ENCODE assay signal across 15 mouse cellular contexts in the genomic region with DNA sequence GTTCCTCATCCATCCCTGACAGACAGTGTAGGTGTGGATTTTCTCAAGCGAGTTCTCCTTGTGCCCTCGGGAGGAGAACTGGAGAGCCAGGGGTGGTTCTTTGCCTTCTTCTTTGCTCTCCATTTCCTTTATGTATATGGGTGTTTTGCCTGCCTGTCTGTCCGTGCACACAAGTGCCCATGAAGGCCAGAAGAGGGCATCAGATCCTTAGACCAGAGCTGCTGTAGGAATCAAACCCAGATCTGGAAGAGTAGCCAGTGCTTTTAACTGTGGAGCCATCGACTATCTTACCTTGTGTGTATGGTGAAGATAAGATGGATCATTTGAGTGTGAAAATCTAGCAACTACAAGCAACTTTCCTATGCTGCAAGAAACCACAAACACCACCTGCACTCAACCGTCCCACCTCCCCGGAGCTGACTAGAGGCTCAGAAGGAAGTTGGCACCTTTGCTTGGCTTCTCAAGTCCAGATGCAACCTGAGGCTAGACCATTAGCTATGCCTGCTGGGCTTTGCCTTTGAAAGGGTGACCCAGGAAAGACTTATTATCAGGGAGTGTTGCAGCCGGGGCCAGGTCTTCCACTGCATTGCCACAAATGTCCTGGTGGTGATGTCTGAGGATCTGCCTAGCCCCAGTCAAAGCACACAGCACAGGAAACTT. TPM values are rescaled to one million over a fixed set of nuclear protein-coding genes. Genes with fewer than 3 reads are reported as not detected.
DNase-seq lines count a peak whose midpoint lies in the region; ATAC-seq and TF ChIP-seq lines count a peak whose summit lies in the region.
"Had no signal": no experiment of that assay in that cellular context is flagged by ENCODE, and none has a peak within 500 bp of the region (broad histone marks: within the 10 kb centered on the region; RNA-seq: fewer than 3 reads in every experiment).

No protein-coding gene starts in this region.

- no peak overlapping the region for H3K4me2 ChIP-seq in hindbrain, postnatal 0 days (ENCODE audit: low read depth, low read length)
- H3K4me2 ChIP-seq in hindbrain, embryonic 14.5 days (replicated peaks): no peak overlapping the region
- H3K4me2 ChIP-seq: embryonic facial prominence, embryonic 15.5 days; limb, embryonic 13.5 days; neural tube, embryonic 12.5 days had no signal

- no peak overlapping the region for H3K4me3 ChIP-seq in hindbrain, postnatal 0 days (ENCODE audit: low read length)
- no peak overlapping the region for H3K4me3 ChIP-seq in hindbrain, embryonic 14.5 days (replicated peaks; ENCODE audit: low read length)
- no peak overlapping the region for H3K4me3 ChIP-seq in testis, adult 2 months (ENCODE audit: control insufficient read depth, low read depth, low read length)
- H3K4me3 ChIP-seq: embryonic facial prominence, embryonic 15.5 days; limb, embryonic 13.5 days; neural tube, embryonic 12.5 days had no signal

- no peak for ATAC-seq in hindbrain, postnatal 0 days
- no peak for ATAC-seq in hindbrain, embryonic 14.5 days (ENCODE audit: low FRiP score)

- no peak for TF ChIP-seq POLR2A in testis, adult 2 months (IDR thresholded peaks at IDR 0.05; ENCODE audit: control insufficient read depth, low read depth, low read length)

- H3K27ac ChIP-seq in hindbrain, postnatal 0 days: no peak overlapping the region
- H3K27ac ChIP-seq in hindbrain, embryonic 14.5 days: no peak overlapping the region
- no peak overlapping the region for H3K27ac ChIP-seq in testis, adult 2 months (ENCODE audit: control insufficient read depth, insufficient read depth, low read depth, low read length)
- H3K27ac ChIP-seq: embryonic facial prominence, embryonic 15.5 days; limb, embryonic 13.5 days; neural tube, embryonic 12.5 days had no signal

- H3K4me1 ChIP-seq in hindbrain, postnatal 0 days (ENCODE audit: insufficient read depth, low read length): no peaks in the 10 kb centered on the region
- no peaks in the 10 kb centered on the region for H3K4me1 ChIP-seq in hindbrain, embryonic 14.5 days (replicated peaks; ENCODE audit: control insufficient read depth, insufficient read depth, low read length)
- H3K4me1 ChIP-seq in testis, adult 2 months (ENCODE audit: control insufficient read depth, insufficient read depth, low read length): peaks cover 11% of the 10 kb centered on the region

- WGBS in hindbrain, postnatal 0 days: 59% methylated on average over 7 of the region's 7 CpGs
- WGBS in hindbrain, embryonic 14.5 days: 66% methylated on average over 7 of the region's 7 CpGs

- no peaks in the 10 kb centered on the region for H3K36me3 ChIP-seq in hindbrain, postnatal 0 days (ENCODE audit: insufficient read depth, low read length)
- no peaks in the 10 kb centered on the region for H3K36me3 ChIP-seq in hindbrain, embryonic 14.5 days (replicated peaks; ENCODE audit: control insufficient read depth, insufficient read depth)
- H3K36me3 ChIP-seq in testis, adult 2 months (ENCODE audit: control insufficient read depth, insufficient read depth, low read length): no peaks in the 10 kb centered on the region
- H3K36me3 ChIP-seq: embryonic facial prominence, embryonic 15.5 days; limb, embryonic 13.5 days; neural tube, embryonic 12.5 days had no signal

- no peaks in the 10 kb centered on the region for H3K9me3 ChIP-seq in hindbrain, postnatal 0 days (ENCODE audit: low read length)
- no peaks in the 10 kb centered on the region for H3K9me3 ChIP-seq in hindbrain, embryonic 14.5 days (ENCODE audit: control insufficient read depth, low read length)
- H3K9me3 ChIP-seq: embryonic facial prominence, embryonic 15.5 days; limb, embryonic 13.5 days; neural tube, embryonic 12.5 days had no signal

- H3K27me3 ChIP-seq in hindbrain, postnatal 0 days (ENCODE audit: insufficient read depth, low read length): no peaks in the 10 kb centered on the region
- H3K27me3 ChIP-seq in hindbrain, embryonic 14.5 days (ENCODE audit: control insufficient read depth, insufficient read depth, low read length): no peaks in the 10 kb centered on the region; the same call in 1 of the 2 replicates
- H3K27me3 ChIP-seq in testis, adult 2 months (ENCODE audit: control insufficient read depth, insufficient read depth, low read length): no peaks in the 10 kb centered on the region
- H3K27me3 ChIP-seq: embryonic facial prominence, embryonic 15.5 days; limb, embryonic 13.5 days; neural tube, embryonic 12.5 days had no signal

- DNase-seq in hindbrain, postnatal 0 days (ENCODE audit: low spot score): no peak
- no peak for DNase-seq in hindbrain, embryonic 14.5 days (ENCODE audit: low spot score)
- no peak for DNase-seq in testis, postnatal 14 days (ENCODE audit: low spot score)
- peak; percentile 12 for DNase-seq in embryo, embryonic 11 days
- no peak for DNase-seq in T-cell, adult 2 months (ENCODE audit: low spot score)
- DNase-seq in layer of hippocampus, adult 8-10 months (ENCODE audit: low spot score in 2 of 2): no peak
- DNase-seq: cerebellum, adult 11 months; gastrocnemius, postnatal 25 days; right cerebral cortex, postnatal 14 days had no signal

- TF ChIP-seq CTCF in hindbrain, postnatal 0 days (IDR thresholded peaks at IDR 0.05; ENCODE audit: low read depth): 0 out of 2 replicates have a peak, but pooled peaks have one; percentile 37
- TF ChIP-seq CTCF in testis, adult 2 months (IDR thresholded peaks at IDR 0.05; ENCODE audit: control insufficient read depth, insufficient read depth, insufficient replicate concordance, low read depth, low read length): peak; percentile 25; the same call in 1 of the 2 replicates

- H3K9ac ChIP-seq in hindbrain, postnatal 0 days (replicated peaks; ENCODE audit: low read length): no peak overlapping the region
- H3K9ac ChIP-seq in hindbrain, embryonic 14.5 days: no peak overlapping the region
- H3K9ac ChIP-seq: embryonic facial prominence, embryonic 15.5 days; limb, embryonic 13.5 days; neural tube, embryonic 12.5 days had no signal

RNA-seq across cellular contexts. Expression of a gene that starts 27.3 kb away (rescaled TPM):
- total RNA-seq in hindbrain, postnatal 0 days (2014; rRNA removed): 126 and 127 TPM in 2 replicates
- polyA plus RNA-seq in hindbrain, postnatal 0 days (2015; fragmentation: Nextera tagmentation; extraction: Ambion mirVana): 7.5 and 8.7 TPM in 2 replicates
- 25.7 and 27.1 TPM in 2 replicates for polyA plus RNA-seq in hindbrain, embryonic 14.5 days (2014; fragmentation: Nextera tagmentation; extraction: Ambion mirVana)
- 24.0 and 28.3 TPM in 2 replicates for polyA plus RNA-seq in testis, adult 2 months (2012; rRNA removed)
- 10 to 100 TPM; 66.0 to 86.5 (median 75.9) TPM for total RNA-seq in layer of hippocampus, adult 8-10 months (2022)

RNA-seq across cellular contexts. Expression of a gene that starts 41.5 kb away (rescaled TPM):
- total RNA-seq in hindbrain, postnatal 0 days (2014; rRNA removed): not detected in 2 replicates
- polyA plus RNA-seq in hindbrain, postnatal 0 days (2015; fragmentation: Nextera tagmentation; extraction: Ambion mirVana): not detected in 2 replicates
- not detected in 2 replicates for polyA plus RNA-seq in hindbrain, embryonic 14.5 days (2014; fragmentation: Nextera tagmentation; extraction: Ambion mirVana)
- polyA plus RNA-seq in testis, adult 2 months (2012; rRNA removed): 0.06 and 0.16 TPM in 2 replicates
- not detected for total RNA-seq in layer of hippocampus, adult 8-10 months (2022)
- total RNA-seq: gastrocnemius, postnatal 25 days; hematopoietic stem cell, adult 5-6 weeks had no signal
- polyA plus RNA-seq: large intestine, adult 2 months; limb, embryonic 13.5 days; neural tube, embryonic 12.5 days had no signal
